10 mouse cellular contexts compared by ENCODE assay signal in the genomic region with DNA sequence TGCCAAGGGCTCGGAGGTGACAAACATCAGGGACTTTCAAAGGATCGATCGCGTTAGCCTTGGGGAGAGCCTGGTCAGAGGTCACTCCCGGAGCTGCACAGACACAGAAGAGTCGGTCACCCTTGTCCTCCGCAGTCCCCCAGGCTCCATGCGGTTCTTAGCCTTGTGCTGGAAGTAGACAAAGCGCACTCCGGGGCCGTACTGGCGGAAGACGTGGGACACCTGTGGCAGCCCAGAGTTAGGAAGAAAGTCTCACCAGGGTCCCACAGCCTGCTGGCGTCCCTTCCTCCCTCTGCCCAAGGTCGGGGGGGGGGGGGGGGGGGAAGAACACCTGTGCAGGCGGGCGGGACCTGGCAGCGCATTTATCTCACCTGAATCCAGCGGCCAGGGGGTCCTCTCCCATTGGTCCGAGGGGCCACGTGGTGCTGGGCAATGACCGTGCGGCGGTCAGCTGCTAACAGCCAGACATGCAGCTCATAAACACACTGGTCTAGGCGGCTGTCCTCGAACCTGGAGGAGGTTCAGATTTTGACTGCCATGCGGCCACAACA. TPM values are rescaled to one million over a fixed set of nuclear protein-coding genes. Genes with fewer than 3 reads are reported as not detected.
DNase-seq lines count a peak whose midpoint lies in the region; ATAC-seq and TF ChIP-seq lines count a peak whose summit lies in the region.
"Had no signal": no experiment of that assay in that cellular context is flagged by ENCODE, and none has a peak within 500 bp of the region (broad histone marks: within the 10 kb centered on the region; RNA-seq: fewer than 3 reads in every experiment).

No protein-coding gene starts in this region.

- no peaks in the 10 kb centered on the region for H3K9me3 ChIP-seq in lung, postnatal 0 days (ENCODE audit: low read length)
- no peaks in the 10 kb centered on the region for H3K9me3 ChIP-seq in hindbrain, postnatal 0 days (ENCODE audit: low read length)
- H3K9me3 ChIP-seq in liver, embryonic 12.5 days (replicated peaks): no peaks in the 10 kb centered on the region
- no peaks in the 10 kb centered on the region for H3K9me3 ChIP-seq in stomach, embryonic 16.5 days (replicated peaks; ENCODE audit: control insufficient read depth, low read length)

- no peak overlapping the region for H3K4me3 ChIP-seq in lung, postnatal 0 days (ENCODE audit: low read depth, low read length)
- H3K4me3 ChIP-seq in hindbrain, postnatal 0 days (ENCODE audit: low read length): peak overlapping the region; percentile 13; the same call in 1 of the 2 replicates
- H3K4me3 ChIP-seq in liver, embryonic 12.5 days: peak overlapping the region; percentile 6; the same call in 1 of the 2 replicates
- H3K4me3 ChIP-seq in stomach, embryonic 16.5 days (replicated peaks; ENCODE audit: low read length): peak overlapping the region; percentile 28

- H3K27ac ChIP-seq in lung, postnatal 0 days (ENCODE audit: low read length): no peak overlapping the region
- no peak overlapping the region for H3K27ac ChIP-seq in hindbrain, postnatal 0 days
- H3K27ac ChIP-seq in liver, embryonic 12.5 days: no peak overlapping the region
- no peak overlapping the region for H3K27ac ChIP-seq in stomach, embryonic 16.5 days (ENCODE audit: low read length)

- peak overlapping the region; percentile 28 for H3K4me2 ChIP-seq in lung, postnatal 0 days (replicated peaks; ENCODE audit: low read depth, low read length)
- peak overlapping the region; percentile 46 for H3K4me2 ChIP-seq in hindbrain, postnatal 0 days (ENCODE audit: low read depth, low read length)
- H3K4me2 ChIP-seq in liver, embryonic 12.5 days: peak overlapping the region; percentile 30
- peak overlapping the region; percentile 46 for H3K4me2 ChIP-seq in stomach, embryonic 16.5 days (ENCODE audit: low read depth, low read length)

- H3K36me3 ChIP-seq in lung, postnatal 0 days (ENCODE audit: insufficient read depth, low read length): no peaks in the 10 kb centered on the region
- no peaks in the 10 kb centered on the region for H3K36me3 ChIP-seq in hindbrain, postnatal 0 days (ENCODE audit: insufficient read depth, low read length)
- H3K36me3 ChIP-seq in liver, embryonic 12.5 days: no peaks in the 10 kb centered on the region
- no peaks in the 10 kb centered on the region for H3K36me3 ChIP-seq in stomach, embryonic 16.5 days (ENCODE audit: control insufficient read depth, insufficient read depth, low read length)

- no peaks in the 10 kb centered on the region for H3K4me1 ChIP-seq in lung, postnatal 0 days (ENCODE audit: insufficient read depth, low read depth, low read length)
- H3K4me1 ChIP-seq in hindbrain, postnatal 0 days (ENCODE audit: insufficient read depth, low read length): no peaks in the 10 kb centered on the region
- H3K4me1 ChIP-seq in liver, embryonic 12.5 days: peaks cover 15% of the 10 kb centered on the region
- H3K4me1 ChIP-seq in stomach, embryonic 16.5 days (ENCODE audit: control insufficient read depth, insufficient read depth, low read length): peaks cover 8% of the 10 kb centered on the region; the same call in 1 of the 2 replicates

- peak; percentile 57 for ATAC-seq in lung, postnatal 0 days
- peak; percentile 58; the same call in 1 of the 2 replicates for ATAC-seq in hindbrain, postnatal 0 days
- peak; percentile 17; the same call in 1 of the 2 replicates for ATAC-seq in liver, embryonic 12.5 days
- peak; percentile 49; the same call in 1 of the 2 replicates for ATAC-seq in stomach, embryonic 16.5 days (ENCODE audit: insufficient read depth, low FRiP score)

- DNase-seq in lung, postnatal 0 days (ENCODE audit: low spot score): no peak
- no peak for DNase-seq in lung, postnatal 10 days
- DNase-seq in hindbrain, postnatal 0 days (ENCODE audit: low spot score): no peak
- no peak for DNase-seq in cerebellum, postnatal 4 days (ENCODE audit: low spot score in 2 of 2)
- DNase-seq in frontal cortex, postnatal 25 days (ENCODE audit: low spot score in 2 of 2): no peak
- no peak for DNase-seq in frontal cortex, postnatal 10 days (ENCODE audit: low spot score in 2 of 2)

- TF ChIP-seq EP300 in lung, postnatal 0 days (IDR thresholded peaks at IDR 0.05): no peak

- TF ChIP-seq CTCF in lung, postnatal 0 days (IDR thresholded peaks at IDR 0.05): no peak
- TF ChIP-seq CTCF in hindbrain, postnatal 0 days (IDR thresholded peaks at IDR 0.05; ENCODE audit: low read depth): no peak

- H3K27me3 ChIP-seq in lung, postnatal 0 days (replicated peaks; ENCODE audit: insufficient read depth, low read length): peaks cover 24% of the 10 kb centered on the region
- H3K27me3 ChIP-seq in hindbrain, postnatal 0 days (ENCODE audit: insufficient read depth, low read length): peaks cover 10% of the 10 kb centered on the region; the same call in 1 of the 2 replicates
- peaks cover 54% of the 10 kb centered on the region for H3K27me3 ChIP-seq in liver, embryonic 12.5 days (replicated peaks)
- peaks cover 27% of the 10 kb centered on the region for H3K27me3 ChIP-seq in stomach, embryonic 16.5 days (ENCODE audit: control insufficient read depth, insufficient read depth, low read length)

- H3K9ac ChIP-seq in lung, postnatal 0 days (replicated peaks; ENCODE audit: low read depth): no peak overlapping the region
- H3K9ac ChIP-seq in hindbrain, postnatal 0 days (replicated peaks; ENCODE audit: low read length): no peak overlapping the region
- no peak overlapping the region for H3K9ac ChIP-seq in liver, embryonic 12.5 days
- H3K9ac ChIP-seq in stomach, embryonic 16.5 days (ENCODE audit: low read length): peak overlapping the region; percentile 50

- 6% methylated on average over 25 of the region's 27 CpGs for WGBS in lung, postnatal 0 days
- WGBS in hindbrain, postnatal 0 days: 2% methylated on average over 24 of the region's 27 CpGs
- 15% methylated on average over 26 of the region's 27 CpGs for WGBS in liver, embryonic 12.5 days (ENCODE audit: insufficient replicate concordance)
- WGBS in stomach, embryonic 16.5 days: 4% methylated on average over 26 of the region's 27 CpGs

RNA-seq across cellular contexts. Expression of gene Nccrp1, which starts 2.9 kb away (rescaled TPM):
- not detected in 2 replicates for polyA plus RNA-seq in lung, postnatal 0 days (2015; fragmentation: Nextera tagmentation; extraction: Ambion mirVana)
- not detected in 2 replicates for total RNA-seq in hindbrain, postnatal 0 days (2014; rRNA removed)
- 0.34 TPM in 2 replicates for polyA plus RNA-seq in hindbrain, postnatal 0 days (2015; fragmentation: Nextera tagmentation; extraction: Ambion mirVana)
- not detected in 2 replicates for polyA plus RNA-seq in liver, embryonic 12.5 days (2016; fragmentation: Nextera tagmentation; extraction: Ambion mirVana)
- polyA plus RNA-seq in stomach, embryonic 16.5 days (2015; fragmentation: Nextera tagmentation; extraction: Ambion mirVana): 19.7 and 34.8 TPM in 2 replicates
- polyA plus RNA-seq: limb, embryonic 14.5 days had no signal

RNA-seq across cellular contexts. Expression of gene Sycn, which starts 3.4 kb away (rescaled TPM):
- polyA plus RNA-seq in lung, postnatal 0 days (2015; fragmentation: Nextera tagmentation; extraction: Ambion mirVana): not detected in 2 replicates
- not detected in 2 replicates for total RNA-seq in hindbrain, postnatal 0 days (2014; rRNA removed)
- not detected in 2 replicates for polyA plus RNA-seq in hindbrain, postnatal 0 days (2015; fragmentation: Nextera tagmentation; extraction: Ambion mirVana)
- polyA plus RNA-seq in liver, embryonic 12.5 days (2016; fragmentation: Nextera tagmentation; extraction: Ambion mirVana): not detected in 2 replicates
- polyA plus RNA-seq in stomach, embryonic 16.5 days (2015; fragmentation: Nextera tagmentation; extraction: Ambion mirVana): 124 and 215 TPM in 2 replicates
- polyA plus RNA-seq: cortical plate, adult 2 months had no signal

RNA-seq across cellular contexts. Expression of gene Ifnl3, which starts 21.5 kb away (rescaled TPM):
- polyA plus RNA-seq in lung, postnatal 0 days (2015; fragmentation: Nextera tagmentation; extraction: Ambion mirVana): not detected in 2 replicates
- not detected in 2 replicates for total RNA-seq in hindbrain, postnatal 0 days (2014; rRNA removed)
- not detected in 2 replicates for polyA plus RNA-seq in hindbrain, postnatal 0 days (2015; fragmentation: Nextera tagmentation; extraction: Ambion mirVana)
- polyA plus RNA-seq in liver, embryonic 12.5 days (2016; fragmentation: Nextera tagmentation; extraction: Ambion mirVana): not detected in 2 replicates
- not detected in 2 replicates for polyA plus RNA-seq in stomach, embryonic 16.5 days (2015; fragmentation: Nextera tagmentation; extraction: Ambion mirVana)
- polyA plus RNA-seq: cortical plate, adult 2 months; limb, embryonic 14.5 days had no signal

RNA-seq across cellular contexts. Expression of gene Ifnl2, which starts 33.9 kb away (rescaled TPM):
- not detected in 2 replicates for polyA plus RNA-seq in lung, postnatal 0 days (2015; fragmentation: Nextera tagmentation; extraction: Ambion mirVana)
- not detected in 2 replicates for total RNA-seq in hindbrain, postnatal 0 days (2014; rRNA removed)
- polyA plus RNA-seq in hindbrain, postnatal 0 days (2015; fragmentation: Nextera tagmentation; extraction: Ambion mirVana): not detected in 2 replicates
- polyA plus RNA-seq in liver, embryonic 12.5 days (2016; fragmentation: Nextera tagmentation; extraction: Ambion mirVana): not detected in 2 replicates
- polyA plus RNA-seq in stomach, embryonic 16.5 days (2015; fragmentation: Nextera tagmentation; extraction: Ambion mirVana): not detected in 2 replicates
- polyA plus RNA-seq: cortical plate, adult 2 months; limb, embryonic 14.5 days had no signal

RNA-seq across cellular contexts. Expression of gene Samd4b, which starts 53.8 kb away (rescaled TPM):
- polyA plus RNA-seq in lung, postnatal 0 days (2015; fragmentation: Nextera tagmentation; extraction: Ambion mirVana): 12.9 and 13.4 TPM in 2 replicates
- total RNA-seq in hindbrain, postnatal 0 days (2014; rRNA removed): 58.8 and 60.5 TPM in 2 replicates
- polyA plus RNA-seq in hindbrain, postnatal 0 days (2015; fragmentation: Nextera tagmentation; extraction: Ambion mirVana): 17.7 and 19.7 TPM in 2 replicates
- 10.0 and 12.5 TPM in 2 replicates for polyA plus RNA-seq in liver, embryonic 12.5 days (2016; fragmentation: Nextera tagmentation; extraction: Ambion mirVana)
- polyA plus RNA-seq in stomach, embryonic 16.5 days (2015; fragmentation: Nextera tagmentation; extraction: Ambion mirVana): 10.9 and 11.2 TPM in 2 replicates

Comparison
In these comparisons a context has a peak if more than half of its experiments do, and no peak if none do; other contexts are left out.
1. RNA of gene Nccrp1, which starts 2.9 kb away (polyA plus RNA-seq): 19.7 to 34.8 TPM in stomach, embryonic 16.5 days; 0.34 TPM in hindbrain, postnatal 0 days, not detected in lung, postnatal 0 days and not detected in liver, embryonic 12.5 days; every median in the first group is over 10 times any median in the second.
2. RNA of gene Sycn, which starts 3.4 kb away (polyA plus RNA-seq): 124 to 215 TPM in stomach, embryonic 16.5 days; not detected in lung, postnatal 0 days, not detected in hindbrain, postnatal 0 days and not detected in liver, embryonic 12.5 days; every median in the first group is over 100 times any median in the second.
3. Peak in every context shown above with its lines, with median percentiles within 50 percentile points of each other: ATAC-seq and H3K4me2 ChIP-seq.